Mouse (Mus musculus): Measurements from ENCODE around the gene Lrrc19. TPM values are rescaled to one million over a fixed set of nuclear protein-coding genes. Genes with fewer than 3 reads are reported as not detected.

Gene Lrrc19
- total RNA-seq, 2 experiments from 2014 or later, result not detected

Small RNAs within 50 kb of the gene (microRNA-seq; reads per million reads assigned to microRNA genes)
- gene Mir872, result 1,032 to 1,131 reads per million in 2 experiments

Other genes with a start within 250 kb of the Lrrc19 start
- not detected for gene Gm10306, start 93.6 kb downstream of the Lrrc19 start, total RNA-seq (2021)
- 1 to 10 TPM; 6.9 to 7.1 TPM for gene Caap1, start 93.3 kb downstream of the Lrrc19 start, total RNA-seq (2021)
- 10 to 100 TPM; 49.9 to 52.3 TPM for gene Plaa, start 46.9 kb downstream of the Lrrc19 start, total RNA-seq (2021)
- 10 to 100 TPM in 1 of 2 experiments, 1 to 10 TPM in 1; 9.7 to 10.6 TPM for gene Ift74, start 35.7 kb downstream of the Lrrc19 start, total RNA-seq (2021)
- 10 to 100 TPM; 59.2 to 62.8 TPM for gene Tek, start 89.1 kb upstream of the Lrrc19 start, total RNA-seq (2021)

Data from heart, postnatal 4 days (tissue).